Mouse (Mus musculus) small intestine, adult 2 months (tissue): ENCODE data around the gene Eef1a1. TPM values are rescaled to one million over a fixed set of nuclear protein-coding genes. Genes with fewer than 3 reads are reported as not detected.

Experiments
- H3K27ac ChIP-seq: fragments of 200-500 bp; 2 replicates; pipeline ENCODE4 v1.5.1; 2012; ENCODE audit warnings: low read depth, low read length, control low read depth, inconsistent platforms; ENCODE audit not compliant: insufficient read depth
- H3K27me3 ChIP-seq: fragments of 200-500 bp; 2 replicates; pipeline ENCODE4 v1.6.1; 2012; ENCODE audit warnings: mild to moderate bottlenecking, moderate library complexity, low read length, inconsistent platforms; ENCODE audit not compliant: control insufficient read depth, insufficient read depth
- H3K36me3 ChIP-seq: fragments of 200-500 bp; 2 replicates; pipeline ENCODE4 v1.6.1; 2012; ENCODE audit warnings: mild to moderate bottlenecking, low read length, control low read depth, inconsistent platforms; ENCODE audit not compliant: control insufficient read depth, insufficient read depth
- H3K4me1 ChIP-seq: fragments of 200-500 bp; 2 replicates; pipeline ENCODE4 v1.6.1; 2012; ENCODE audit warnings: low read length, inconsistent platforms, mixed read lengths; ENCODE audit not compliant: control insufficient read depth, insufficient read depth, insufficient read length
- H3K4me3 ChIP-seq: fragments of 200-500 bp; 2 replicates; pipeline ENCODE4 v1.5.1; 2012; ENCODE audit warnings: low read depth, mild to moderate bottlenecking, control low read depth, inconsistent platforms, low read length, moderate library complexity
- CTCF ChIP-seq: fragments of 200-500 bp; IDR thresholded peaks from 2 replicates; pipeline ENCODE4 v1.5.1; 2012; ENCODE audit warnings: low read depth, mild to moderate bottlenecking, control low read depth, inconsistent platforms, low read length, moderate library complexity, mixed read lengths; ENCODE audit not compliant: insufficient replicate concordance, insufficient read length; ENCODE audit errors: extremely low read depth
- POLR2A ChIP-seq: fragments of 200-500 bp; IDR thresholded peaks from 2 replicates; pipeline ENCODE4 v1.6.1; 2012; ENCODE audit warnings: low read depth, mild to moderate bottlenecking, control low read depth, inconsistent platforms, low read length, moderate library complexity
- whole genome bisulfite sequencing: fragments of 180-500 bp; shearing (Covaris S2); methylation state at CpG from one replicate; pipeline ENCODE4 v1.1.7; 2018; 5-methylcytosine and 5-hydroxymethylcytosine counted together
- polyA plus RNA-seq: library from polyadenylated mRNA; depleted of rRNA; stranded (reverse); fragments of >200 nt; gene quantifications from 2 replicates; pipeline ENCODE4 v1.2.3, GENCODE M21; 2012; rRNA removed

Eef1a1 gene
- polyA plus RNA-seq, result 1,017 and 1,625 TPM in 2 replicates

GRCm38 (mm10) chr9:78488890-78489420, at the start of gene Eef1a1:
Gene Eef1a1, minus strand, starts transcription at chr9:78489151.
- peak within 1 kb of the TSS; percentile 75 for H3K27ac ChIP-seq
- peaks cover 8% of the 10 kb centered on the region; the same call in 1 of the 2 replicates for H3K4me1 ChIP-seq
- H3K36me3 ChIP-seq, result no peaks in the 10 kb centered on the region
- no peaks in the 10 kb centered on the region for H3K27me3 ChIP-seq
- TF ChIP-seq POLR2A, result no peak
- no peak for TF ChIP-seq CTCF
- H3K4me3 ChIP-seq, result peak within 1 kb of the TSS; percentile 50
- WGBS, result 2% methylated on average over 20 of the region's 20 CpGs

- no peak overlapping the region for H3K4me3 ChIP-seq
- no peaks in the 10 kb centered on the region; the same call in none of the 2 replicates for H3K36me3 ChIP-seq
- 0 out of 2 replicates have a peak, but pooled peaks cover 3% of the 10 kb centered on the region for H3K4me1 ChIP-seq
- H3K27ac ChIP-seq, result no peak overlapping the region
- no peak for TF ChIP-seq CTCF
- no peak for TF ChIP-seq POLR2A
- no peaks in the 10 kb centered on the region for H3K27me3 ChIP-seq
- 70% methylated on average over 6 of the region's 6 CpGs for WGBS
These were observed 49.5 kb upstream of the Eef1a1 start for GRCm38 (mm10) chr9:78538421-78538820.

GRCm38 (mm10) chr9:78537154-78537873, 48.4 kb upstream of the Eef1a1 start:
- Histone ChIP-seq H3K4me1 (peaks cover 5% of the 10 kb centered on the region; the same call in 1 of the 2 replicates), H3K36me3 (no peaks in the 10 kb centered on the region; the same call in none of the 2 replicates), H3K27ac (no peak overlapping the region), H3K27me3 (no peaks in the 10 kb centered on the region), H3K4me3 (no peak overlapping the region)
- 93% methylated on average over 9 of the region's 9 CpGs for WGBS
- TF ChIP-seq CTCF (no peak), POLR2A (no peak)

GRCm38 (mm10) chr9:78534606-78535005, 45.7 kb upstream of the Eef1a1 start:
- no peak overlapping the region for H3K27ac ChIP-seq
- WGBS, result 85% methylated on average over 7 of the region's 7 CpGs
- H3K36me3 ChIP-seq, result no peaks in the 10 kb centered on the region
- TF ChIP-seq CTCF (no peak), POLR2A (no peak)
- H3K27me3 ChIP-seq, result no peaks in the 10 kb centered on the region
- peaks cover 14% of the 10 kb centered on the region; the same call in 1 of the 2 replicates for H3K4me1 ChIP-seq
- no peak overlapping the region for H3K4me3 ChIP-seq

- TF ChIP-seq CTCF (no peak), POLR2A (no peak)
- H3K27ac ChIP-seq, result peak overlapping the region; percentile 81
- 19% methylated on average over 18 of the region's 18 CpGs for WGBS
- no peaks in the 10 kb centered on the region for H3K36me3 ChIP-seq
- H3K4me3 ChIP-seq, result peak overlapping the region; percentile 6; the same call in 1 of the 2 replicates
- peaks cover 14% of the 10 kb centered on the region; the same call in 1 of the 2 replicates for H3K4me1 ChIP-seq
- no peaks in the 10 kb centered on the region for H3K27me3 ChIP-seq
These were observed 44.5 kb upstream of the Eef1a1 start for GRCm38 (mm10) chr9:78533296-78533935.

GRCm38 (mm10) chr9:78532341-78532819, 43.4 kb upstream of the Eef1a1 start:
- TF ChIP-seq POLR2A (no peak), CTCF (no peak)
- H3K27ac ChIP-seq, result peak overlapping the region; percentile 100
- no peaks in the 10 kb centered on the region for H3K27me3 ChIP-seq
- 15% methylated on average over 9 of the region's 9 CpGs for WGBS
- H3K4me3 ChIP-seq, result peak overlapping the region; percentile 19; the same call in 1 of the 2 replicates
- H3K4me1 ChIP-seq, result peaks cover 14% of the 10 kb centered on the region; the same call in 1 of the 2 replicates
- no peaks in the 10 kb centered on the region for H3K36me3 ChIP-seq
